Mouse (Mus musculus): ENCODE data around the gene Fkbp2.

Gene Fkbp2

GRCm38 (mm10) chr19:6969665-6970381 lies 10.5 kb downstream of the Fkbp2 start:
- peak; percentile 83 to 88 for DNase-seq

GRCm38 (mm10) chr19:6969291-6969664 lies 11.0 kb downstream of the Fkbp2 start:
- no peak for DNase-seq

- DNase-seq = peak; percentile 30 to 36
Observed at GRCm38 (mm10) chr19:6968491-6969271, 11.6 kb downstream of the Fkbp2 start.

GRCm38 (mm10) chr19:6956461-6956860 lies 23.8 kb downstream of the Fkbp2 start:
- no peak for DNase-seq

GRCm38 (mm10) chr19:6955424-6955823 lies 24.9 kb downstream of the Fkbp2 start:
- DNase-seq = no peak

GRCm38 (mm10) chr19:6954046-6954445 lies 26.3 kb downstream of the Fkbp2 start:
- DNase-seq = peak; percentile 43 to 50

GRCm38 (mm10) chr19:6952712-6953037 lies 27.6 kb downstream of the Fkbp2 start:
- no peak for DNase-seq

GRCm38 (mm10) chr19:6951994-6952711 lies 28.1 kb downstream of the Fkbp2 start:
- peak; percentile 41 to 48 for DNase-seq

GRCm38 (mm10) chr19:6951381-6951968 lies 28.8 kb downstream of the Fkbp2 start:
- peak; percentile 64 to 68 for DNase-seq

GRCm38 (mm10) chr19:6950613-6951153 lies 29.6 kb downstream of the Fkbp2 start:
- DNase-seq = peak in 1 of 2 experiments; percentile 29

GRCm38 (mm10) chr19:6949951-6950350 lies 30.4 kb downstream of the Fkbp2 start:
- no peak for DNase-seq

- DNase-seq = no peak
Observed at GRCm38 (mm10) chr19:6949532-6949931, 30.8 kb downstream of the Fkbp2 start.

- no peak for DNase-seq
Observed at GRCm38 (mm10) chr19:6948186-6948585, 32.1 kb downstream of the Fkbp2 start.

GRCm38 (mm10) chr19:6947742-6948141 lies 32.6 kb downstream of the Fkbp2 start:
- no peak for DNase-seq

- DNase-seq = no peak
Observed at GRCm38 (mm10) chr19:6943709-6944108, 36.6 kb downstream of the Fkbp2 start.

- DNase-seq = no peak
Observed at GRCm38 (mm10) chr19:6942764-6943163, 37.5 kb downstream of the Fkbp2 start.

GRCm38 (mm10) chr19:6942249-6942691 lies 38.0 kb downstream of the Fkbp2 start, which contains the start of gene Gpr137:
Gene Gpr137, minus strand, starts transcription at chr19:6942480.
- DNase-seq = peak; percentile 90 to 91

- DNase-seq = peak; percentile 96 to 98
Observed at GRCm38 (mm10) chr19:6941372-6942248, 38.7 kb downstream of the Fkbp2 start, which contains the start of gene Bad. Gene Bad, plus strand, starts transcription at chr19:6941861.

- no peak for DNase-seq
Observed at GRCm38 (mm10) chr19:6940396-6941351, 39.6 kb downstream of the Fkbp2 start.
